Mouse (Mus musculus): Measurements from ENCODE around the gene Nr4a1.

GRCm38 (mm10) chr15:101316279-101316912 is 62.3 kb downstream of the Nr4a1 start:
- TF ChIP-seq POLR2A (IDR thresholded peaks at IDR 0.05; ENCODE audit: insufficient read depth, low read length): no peak
- TF ChIP-seq CTCF (IDR thresholded peaks at IDR 0.05; ENCODE audit: low read depth, low read length): no peak

All from ES-Bruce4 (cell line).